Mouse (Mus musculus): ENCODE results near the gene Fxyd1. TPM values are rescaled to one million over a fixed set of nuclear protein-coding genes. Genes with fewer than 3 reads are reported as not detected.

The Fxyd1 gene
- total and polyA plus RNA-seq, 2 experiments from 2014 or later: 7.0 to 20.4 TPM

DNA sequence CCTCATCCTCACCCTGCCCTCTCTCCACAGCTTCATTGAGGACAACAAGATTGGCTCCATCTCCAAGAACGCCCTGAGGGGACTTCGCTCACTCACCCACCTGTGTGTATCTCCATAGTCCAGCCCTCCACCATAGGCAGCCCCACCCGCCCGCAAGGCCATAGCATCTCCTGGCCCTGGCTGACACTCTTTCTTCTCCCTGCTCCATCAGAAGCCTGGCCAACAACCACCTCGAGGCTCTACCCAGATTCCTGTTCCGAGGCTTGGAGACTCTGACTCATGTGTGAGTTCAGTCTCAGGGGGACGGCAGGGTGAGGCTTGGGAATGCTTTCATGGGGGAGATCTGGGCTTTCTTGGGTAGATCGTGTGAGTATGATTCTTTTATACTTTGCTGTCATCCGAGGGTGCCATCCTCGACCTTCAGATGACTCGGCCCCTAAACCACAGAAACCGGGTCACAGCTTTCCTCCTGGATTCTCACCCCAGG, 6.1 kb upstream of the Fxyd1 start:
- Histone ChIP-seq H3K9me3 (ENCODE audit: low read length) (no peaks in the 10 kb centered on the region), H3K4me2 (ENCODE audit: low read depth, low read length, poor library complexity, severe bottlenecking) (no peak overlapping the region), H3K27ac (ENCODE audit: low read depth, low read length) (no peak overlapping the region), H3K36me3 (ENCODE audit: insufficient read depth, low read length) (no peaks in the 10 kb centered on the region), H3K27me3 (ENCODE audit: insufficient read depth, low read length) (no peaks in the 10 kb centered on the region), H3K9ac (replicated peaks; ENCODE audit: low read length, poor library complexity, severe bottlenecking) (no peak overlapping the region), H3K4me3 (ENCODE audit: low read depth, low read length) (no peak overlapping the region), H3K4me1 (ENCODE audit: insufficient read depth, low read length) (no peaks in the 10 kb centered on the region)
- TF ChIP-seq CTCF (IDR thresholded peaks at IDR 0.05): no peak
- ATAC-seq (ENCODE audit: low FRiP score): no peak
- WGBS: 91% methylated on average over 12 of the region's 12 CpGs
- no peak for DNase-seq (ENCODE audit: low spot score)

DNA sequence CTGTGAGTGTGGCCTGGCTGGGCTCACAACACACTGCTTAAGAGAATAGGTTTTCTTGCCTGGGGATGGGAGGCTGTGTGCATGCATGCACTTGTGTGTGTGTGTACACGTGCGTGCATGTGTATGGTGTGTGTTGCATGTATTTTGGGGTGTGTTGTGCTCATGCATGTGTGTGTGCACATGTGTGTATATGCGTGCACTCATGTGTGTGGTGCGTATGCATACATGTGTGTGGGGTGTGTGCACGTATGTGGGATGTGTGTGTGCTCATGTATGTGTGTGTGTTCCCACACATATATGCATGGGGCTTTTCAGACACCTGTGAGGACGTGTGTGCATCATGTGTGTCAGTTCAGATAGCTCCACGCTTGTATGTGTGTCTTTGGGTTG, 3.6 kb upstream of the Fxyd1 start:
- Histone ChIP-seq H3K4me2 (ENCODE audit: low read depth, low read length, poor library complexity, severe bottlenecking) (no peak overlapping the region), H3K4me1 (ENCODE audit: insufficient read depth, low read length) (no peaks in the 10 kb centered on the region), H3K9me3 (ENCODE audit: low read length) (no peaks in the 10 kb centered on the region), H3K9ac (replicated peaks; ENCODE audit: low read length, poor library complexity, severe bottlenecking) (no peak overlapping the region), H3K27ac (ENCODE audit: low read depth, low read length) (no peak overlapping the region), H3K27me3 (ENCODE audit: insufficient read depth, low read length) (no peaks in the 10 kb centered on the region), H3K36me3 (ENCODE audit: insufficient read depth, low read length) (no peaks in the 10 kb centered on the region), H3K4me3 (ENCODE audit: low read depth, low read length) (no peak overlapping the region)
- WGBS: 87% methylated on average over 7 of the region's 7 CpGs
- no peak for TF ChIP-seq CTCF (IDR thresholded peaks at IDR 0.05)
- no peak for DNase-seq (ENCODE audit: low spot score)
- no peak for ATAC-seq (ENCODE audit: low FRiP score)

DNA sequence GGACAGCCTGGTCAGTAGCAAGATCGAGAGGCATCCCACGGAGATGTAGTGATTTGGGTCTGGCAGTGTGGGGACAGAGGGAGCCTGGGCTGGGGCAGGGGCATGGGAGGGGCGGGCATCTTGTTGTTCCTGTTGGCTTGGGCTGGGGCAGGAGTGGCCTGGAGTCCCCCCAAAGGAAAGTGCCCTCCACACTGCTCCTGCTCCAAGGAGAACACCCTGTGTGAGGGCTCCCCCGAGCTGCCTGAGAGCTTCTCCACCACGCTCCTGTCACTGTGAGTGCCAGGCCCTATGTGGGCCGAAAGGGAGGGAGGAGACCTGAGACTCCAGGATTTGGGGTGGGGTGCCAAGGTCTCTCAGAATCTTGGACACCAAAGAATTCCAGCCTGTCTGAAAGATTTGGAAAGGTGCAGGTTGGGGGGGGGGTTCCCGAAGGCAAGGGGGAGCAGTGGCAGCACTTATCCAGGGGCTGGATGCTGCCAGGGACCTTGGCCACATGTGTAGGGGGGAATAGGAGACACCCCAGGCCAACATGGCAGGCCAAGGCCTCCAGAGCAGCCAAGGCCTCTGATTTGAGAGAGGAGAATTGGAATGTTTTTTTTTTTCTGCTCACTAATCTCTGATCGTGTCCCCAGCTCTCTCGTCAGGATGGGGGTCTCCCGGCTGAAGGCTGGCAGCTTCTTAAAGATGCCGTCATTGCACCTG, 3.1 kb upstream of the Fxyd1 start:
- H3K9ac ChIP-seq (replicated peaks; ENCODE audit: low read length, poor library complexity, severe bottlenecking): no peak overlapping the region
- no peaks in the 10 kb centered on the region for H3K9me3 ChIP-seq (ENCODE audit: low read length)
- no peak for DNase-seq (ENCODE audit: low spot score)
- H3K27ac ChIP-seq (ENCODE audit: low read depth, low read length): no peak overlapping the region
- H3K36me3 ChIP-seq (ENCODE audit: insufficient read depth, low read length): no peaks in the 10 kb centered on the region
- TF ChIP-seq CTCF (IDR thresholded peaks at IDR 0.05): no peak
- 62% methylated on average over 11 of the region's 11 CpGs for WGBS
- no peak overlapping the region for H3K4me3 ChIP-seq (ENCODE audit: low read depth, low read length)
- ATAC-seq (ENCODE audit: low FRiP score): no peak
- no peaks in the 10 kb centered on the region for H3K27me3 ChIP-seq (ENCODE audit: insufficient read depth, low read length)
- no peaks in the 10 kb centered on the region for H3K4me1 ChIP-seq (ENCODE audit: insufficient read depth, low read length)
- H3K4me2 ChIP-seq (ENCODE audit: low read depth, low read length, poor library complexity, severe bottlenecking): no peak overlapping the region

DNA sequence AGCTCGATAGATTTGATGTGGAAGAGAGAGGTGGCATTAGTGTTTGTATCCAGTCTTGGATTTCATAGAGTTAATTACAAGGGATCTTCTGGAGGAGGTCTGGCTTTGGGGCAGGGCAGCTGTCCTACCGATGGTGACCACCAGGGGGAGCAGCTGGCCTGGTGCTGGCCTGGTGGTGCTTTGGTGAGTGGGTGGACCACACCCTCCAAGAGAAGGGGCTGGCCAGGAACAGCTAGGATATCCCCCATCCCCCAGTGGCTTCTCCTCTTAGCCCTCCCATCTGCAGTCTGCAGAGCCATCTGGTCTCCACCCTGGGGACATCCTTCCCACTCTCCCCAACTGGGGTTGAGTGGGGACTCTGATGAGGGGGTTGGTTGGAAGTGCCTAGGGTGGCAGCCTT, 2.1 kb upstream of the Fxyd1 start, which contains the start of gene Lgi4:
Lgi4 (plus strand) TSS at position 235 of the 400 bp plus-strand sequence.
- H3K9me3 ChIP-seq (ENCODE audit: low read length): no peaks in the 10 kb centered on the region
- peak; percentile 82 for TF ChIP-seq CTCF (IDR thresholded peaks at IDR 0.05)
- WGBS: 2% methylated on average over 2 of the region's 2 CpGs

DNA sequence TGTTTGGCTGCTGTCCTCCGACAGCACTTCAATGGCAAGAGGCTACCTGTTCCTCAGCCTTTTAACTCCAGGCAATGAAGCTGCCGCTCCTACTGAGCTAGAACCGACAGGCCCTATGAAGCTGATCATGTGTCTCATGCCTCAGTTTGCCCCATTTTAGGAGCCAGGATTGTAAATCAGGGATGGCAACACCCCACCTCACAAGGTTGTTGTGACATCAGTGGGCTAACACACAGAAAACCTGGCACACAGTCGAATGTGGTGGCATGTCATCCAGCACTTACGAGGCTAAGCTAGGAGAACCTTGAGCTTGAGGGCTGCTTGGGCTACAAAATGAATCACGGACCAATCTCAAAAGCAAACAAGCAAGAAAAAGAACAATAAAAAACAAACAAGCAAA, 1.2 kb upstream of the Fxyd1 start:
- H3K36me3 ChIP-seq (ENCODE audit: insufficient read depth, low read length): no peaks in the 10 kb centered on the region
- no peak overlapping the region for H3K4me2 ChIP-seq (ENCODE audit: low read depth, low read length, poor library complexity, severe bottlenecking)
- ATAC-seq (ENCODE audit: low FRiP score) (no peak), DNase-seq (ENCODE audit: low spot score) (no peak)
- H3K4me3 ChIP-seq (ENCODE audit: low read depth, low read length): no peak overlapping the region
- H3K9ac ChIP-seq (replicated peaks; ENCODE audit: low read length, poor library complexity, severe bottlenecking): no peak overlapping the region
- H3K4me1 ChIP-seq (ENCODE audit: insufficient read depth, low read length): no peaks in the 10 kb centered on the region
- H3K27me3 ChIP-seq (ENCODE audit: insufficient read depth, low read length): peaks cover 7% of the 10 kb centered on the region
- TF ChIP-seq CTCF (IDR thresholded peaks at IDR 0.05): no peak
- H3K9me3 ChIP-seq (ENCODE audit: low read length): no peaks in the 10 kb centered on the region
- 90% methylated on average over 6 of the region's 6 CpGs for WGBS
- no peak overlapping the region for H3K27ac ChIP-seq (ENCODE audit: low read depth, low read length)

More for the DNA sequence above, 2.1 kb upstream of the Fxyd1 start, which contains the start of gene Lgi4:
- Histone ChIP-seq H3K4me3 (ENCODE audit: low read depth, low read length) (no peak within 1 kb of the TSS), H3K27me3 (ENCODE audit: insufficient read depth, low read length) (peaks cover under 1% of the 10 kb centered on the region; the same call in 1 of the 2 replicates), H3K27ac (ENCODE audit: low read depth, low read length) (no peak within 1 kb of the TSS), H3K9ac (replicated peaks; ENCODE audit: low read length, poor library complexity, severe bottlenecking) (no peak within 1 kb of the TSS), H3K4me1 (ENCODE audit: insufficient read depth, low read length) (no peaks in the 10 kb centered on the region), H3K4me2 (ENCODE audit: low read depth, low read length, poor library complexity, severe bottlenecking) (no peak within 1 kb of the TSS), H3K36me3 (ENCODE audit: insufficient read depth, low read length) (no peaks in the 10 kb centered on the region)
- ATAC-seq (ENCODE audit: low FRiP score) (peak; percentile 48; the same call in 1 of the 2 replicates), DNase-seq (ENCODE audit: low spot score) (peak; percentile 69)

DNA sequence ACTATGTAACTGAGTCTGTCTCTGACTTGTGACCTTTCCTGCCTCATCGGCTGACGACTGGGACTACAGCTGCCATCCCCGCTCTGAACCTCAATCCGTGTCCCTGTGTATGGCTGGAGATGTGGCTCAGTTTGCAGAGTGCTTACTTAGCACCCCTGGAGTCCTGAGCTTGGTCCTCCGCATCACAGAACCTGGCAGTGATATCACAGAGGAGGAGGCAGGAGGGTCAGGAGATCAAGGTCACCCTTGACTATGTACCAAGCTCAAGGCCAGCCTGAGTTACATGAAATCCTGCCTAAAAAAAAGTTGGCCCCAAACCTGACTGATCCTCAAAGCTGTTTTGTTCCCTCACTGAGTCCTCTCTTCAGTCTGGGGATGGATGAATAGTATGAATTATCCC, 731 bp upstream of the Fxyd1 start:
- no peak for ATAC-seq (ENCODE audit: low FRiP score)
- H3K27me3 ChIP-seq (ENCODE audit: insufficient read depth, low read length): peaks cover 10% of the 10 kb centered on the region
- 0 out of 2 replicates have a peak, but pooled peaks cover under 1% of the 10 kb centered on the region for H3K4me1 ChIP-seq (ENCODE audit: insufficient read depth, low read length)
- no peaks in the 10 kb centered on the region for H3K9me3 ChIP-seq (ENCODE audit: low read length)
- 73% methylated on average over 5 of the region's 5 CpGs for WGBS
- no peak for TF ChIP-seq CTCF (IDR thresholded peaks at IDR 0.05)
- no peak for DNase-seq (ENCODE audit: low spot score)
- no peak overlapping the region for H3K27ac ChIP-seq (ENCODE audit: low read depth, low read length)
- no peak overlapping the region for H3K4me3 ChIP-seq (ENCODE audit: low read depth, low read length)
- no peak overlapping the region for H3K9ac ChIP-seq (replicated peaks; ENCODE audit: low read length, poor library complexity, severe bottlenecking)
- no peaks in the 10 kb centered on the region for H3K36me3 ChIP-seq (ENCODE audit: insufficient read depth, low read length)
- H3K4me2 ChIP-seq (ENCODE audit: low read depth, low read length, poor library complexity, severe bottlenecking): no peak overlapping the region
